Mouse (Mus musculus) layer of hippocampus, postnatal 10 days (tissue): ENCODE data around the gene Ecel1. TPM values are rescaled to one million over a fixed set of nuclear protein-coding genes. Genes with fewer than 3 reads are reported as not detected.
A peak's percentile ranks its signal among the peaks of the same experiment; 100 is the strongest.

Experiments
- DNase-seq, 2 experiments: peaks; one replicate each; pipeline ENCODE4 v3.0.0; 2021; ENCODE audit warnings: low spot score in 2 of 2
- total RNA-seq, 2 experiments: library from RNA; stranded (reverse); gene quantifications; 2 replicates each; pipeline ENCODE4 v1.2.3; 2021

Ecel1 gene
- total RNA-seq, 2 experiments from 2014 or later = 4.1 to 4.5 TPM

DNA sequence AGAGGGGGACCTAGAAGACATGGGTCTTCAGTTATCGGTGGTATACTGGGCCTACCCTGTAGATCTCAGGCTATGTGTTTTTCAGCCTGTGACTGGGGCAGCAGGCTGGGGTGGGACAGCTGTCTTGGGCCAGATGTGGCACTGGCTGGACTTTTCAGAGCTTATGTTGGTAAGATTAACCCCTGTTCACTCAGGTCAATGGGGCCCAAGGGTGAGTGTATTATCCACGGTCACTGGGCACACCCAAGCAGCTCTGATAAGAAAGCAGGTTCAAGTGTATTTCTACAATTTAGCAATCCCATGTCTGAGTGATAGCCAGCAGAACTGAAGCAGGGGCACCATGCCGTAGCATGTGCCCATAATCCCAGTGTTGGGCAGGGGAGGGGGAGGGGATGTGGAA, 54.2 kb downstream of the Ecel1 start:
- no peak for DNase-seq

DNA sequence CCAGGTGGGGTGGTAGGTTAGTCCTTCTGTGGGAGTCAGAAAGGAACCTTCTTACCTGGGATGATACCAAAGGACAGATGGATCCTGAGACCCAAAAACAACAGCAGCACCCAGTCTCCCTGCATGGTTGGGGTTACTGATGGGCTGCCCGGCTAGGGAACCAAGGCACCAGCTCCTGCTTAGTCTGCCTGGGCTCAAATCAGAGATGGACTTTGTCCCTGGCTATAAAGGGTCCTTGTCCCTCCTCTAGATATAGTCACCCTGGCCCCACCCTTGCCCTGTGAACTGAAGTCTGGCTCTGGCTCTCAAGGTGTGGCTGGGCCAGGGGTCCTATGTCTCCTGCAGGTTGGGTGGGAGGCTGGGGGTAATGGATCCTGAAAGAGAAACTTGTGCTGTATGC, 54.9 kb downstream of the Ecel1 start, which contains the start of gene Alpi:
Alpi (minus strand) TSS at position 196 of the 400 bp plus-strand sequence.
- DNase-seq = no peak

GRCm38 (mm10) chr1:87098358-87098975, 57.9 kb downstream of the Ecel1 start:
- peak; percentile 58 to 72 for DNase-seq

Other genes with a start within 250 kb of the Ecel1 start
- not detected for gene Alppl2, start 66.6 kb downstream of the Ecel1 start, total RNA-seq
- gene Alpi, start 54.9 kb downstream of the Ecel1 start, total RNA-seq = not detected
- gene Akp3, start 31.5 kb downstream of the Ecel1 start, total RNA-seq = not detected
- gene Prss56, start 26.8 kb upstream of the Ecel1 start, total RNA-seq = under 1 TPM in 1 of 2 experiments, not detected in 1; 0.32 TPM
- gene Chrnd, start 34.1 kb upstream of the Ecel1 start, total RNA-seq = not detected
- not detected for gene Chrng, start 48.1 kb upstream of the Ecel1 start, total RNA-seq
- 10 to 100 TPM; 81.5 to 82.8 TPM for gene Eif4e2, start 57.4 kb upstream of the Ecel1 start, total RNA-seq
- 1 to 10 TPM; 7.2 to 7.7 TPM for gene Efhd1, start 107.8 kb upstream of the Ecel1 start, total RNA-seq
- gene Gigyf2, start 170.5 kb upstream of the Ecel1 start, total RNA-seq = 10 to 100 TPM; 83.0 to 91.2 TPM
- 1 to 10 TPM in 1 of 2 experiments, under 1 TPM in 1; 0.78 to 3.3 TPM for gene Kcnj13, start 238.2 kb upstream of the Ecel1 start, total RNA-seq